Mouse (Mus musculus) urinary bladder, postnatal 14 days (tissue): ENCODE data around the gene Igfbp3.
"Not testable (repeated sequence)": the region's sequence is repeated elsewhere in the genome, so short reads cannot be mapped to it uniquely, and the experiment has no call there.

Experiments used
- DNase-seq: peaks from one replicate; pipeline ENCODE4 v3.0.0; 2021; ENCODE audit warnings: low spot score

Igfbp3 gene

GRCm38 (mm10) chr11:7213501-7214341, at the start of gene Igfbp3:
Gene Igfbp3, minus strand, starts transcription at chr11:7213923.
- peak; percentile 54 for DNase-seq

- no peak for DNase-seq
Measured at GRCm38 (mm10) chr11:7250870-7251269, 37.1 kb upstream of the Igfbp3 start.

GRCm38 (mm10) chr11:7250415-7250814, 36.7 kb upstream of the Igfbp3 start:
- no peak for DNase-seq

GRCm38 (mm10) chr11:7244782-7245181, 31.1 kb upstream of the Igfbp3 start:
- DNase-seq, result no peak

DNA sequence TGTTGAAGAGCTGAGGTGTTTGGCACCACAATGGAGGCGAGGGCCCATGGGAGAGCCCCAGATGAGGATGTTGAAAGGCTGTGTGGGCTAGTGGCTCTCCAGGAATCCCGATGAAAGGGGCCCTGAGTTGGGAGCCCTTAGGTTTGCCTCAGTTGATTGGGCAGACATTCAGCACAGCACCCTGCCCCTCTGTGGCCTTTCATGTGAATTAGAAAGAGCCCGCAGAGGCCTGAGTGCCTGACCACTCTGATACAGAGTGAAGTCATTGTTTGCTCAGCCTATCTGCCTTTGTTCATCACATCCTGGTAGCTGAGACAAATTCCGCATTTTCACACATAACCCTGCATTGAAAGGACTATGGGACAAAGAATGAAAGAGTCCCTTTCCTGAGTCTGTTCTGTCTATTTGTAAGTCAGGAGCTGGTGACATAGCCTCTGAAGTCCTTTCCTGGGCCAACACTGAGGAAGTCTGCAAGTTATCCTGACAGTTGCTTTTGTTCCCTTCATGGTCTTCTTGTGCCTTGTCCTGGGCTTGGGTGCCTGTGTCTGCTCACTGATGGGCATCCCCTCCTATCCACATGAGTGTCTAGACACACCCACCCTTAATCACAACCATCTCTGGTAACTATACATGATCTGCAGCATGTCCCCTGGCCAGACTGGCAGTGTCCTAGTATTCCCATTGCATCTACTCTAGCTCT, 25.5 kb upstream of the Igfbp3 start:
- DNase-seq, result no peak

GRCm38 (mm10) chr11:7238546-7238945, 24.8 kb upstream of the Igfbp3 start:
- no peak for DNase-seq

- DNase-seq, result peak; percentile 52
Measured at GRCm38 (mm10) chr11:7237712-7238111, 24.0 kb upstream of the Igfbp3 start.

DNA sequence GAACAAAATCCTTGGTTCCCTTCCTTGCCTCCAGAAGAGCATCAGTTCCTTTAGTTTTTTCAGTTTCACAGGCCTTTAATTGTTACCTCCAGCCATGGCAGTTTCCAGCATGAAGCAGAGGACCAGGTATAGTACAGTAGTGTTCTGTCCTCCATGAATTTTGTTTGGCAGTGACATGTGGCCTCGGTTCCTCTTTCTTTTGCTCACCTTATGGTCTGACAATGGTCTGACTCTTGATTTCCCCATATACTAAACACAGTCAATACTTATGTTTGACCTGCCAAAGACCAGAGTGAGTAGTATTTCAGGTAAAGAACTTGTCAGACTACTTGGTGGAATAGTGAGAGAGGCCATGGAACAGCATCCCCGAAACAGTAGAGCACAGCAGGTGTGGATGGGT, 23.0 kb upstream of the Igfbp3 start:
- no peak for DNase-seq

DNA sequence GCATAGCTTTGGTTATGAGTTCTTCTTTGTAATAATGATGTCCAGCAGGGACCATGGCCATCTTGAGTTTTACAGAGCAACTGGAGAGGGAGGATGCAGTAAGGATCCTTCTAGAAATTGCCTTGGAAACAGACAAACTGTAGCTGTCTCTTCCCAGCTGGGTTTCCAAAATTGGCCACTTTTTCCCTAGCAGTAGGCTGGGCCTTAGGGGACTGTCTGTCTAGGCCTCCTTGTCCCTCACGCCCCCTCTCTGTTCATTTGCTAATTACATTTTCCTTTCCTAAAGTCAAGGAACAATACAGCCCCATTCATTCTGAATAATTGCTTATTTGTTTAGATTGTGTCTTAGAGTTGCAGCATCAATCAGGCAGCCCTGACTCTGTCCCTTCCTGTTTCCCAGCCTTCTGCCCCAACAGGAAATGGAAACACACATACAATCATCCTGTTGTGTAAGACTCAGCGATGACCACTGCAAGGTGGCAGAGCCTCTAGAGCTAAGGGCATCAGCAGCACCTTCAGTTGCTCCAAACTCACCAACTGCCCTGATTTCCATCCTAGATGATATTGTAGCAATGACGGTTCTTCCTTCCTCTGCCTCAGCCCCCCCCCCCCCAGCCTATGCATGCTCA, 21.4 kb upstream of the Igfbp3 start:
- no peak for DNase-seq

DNA sequence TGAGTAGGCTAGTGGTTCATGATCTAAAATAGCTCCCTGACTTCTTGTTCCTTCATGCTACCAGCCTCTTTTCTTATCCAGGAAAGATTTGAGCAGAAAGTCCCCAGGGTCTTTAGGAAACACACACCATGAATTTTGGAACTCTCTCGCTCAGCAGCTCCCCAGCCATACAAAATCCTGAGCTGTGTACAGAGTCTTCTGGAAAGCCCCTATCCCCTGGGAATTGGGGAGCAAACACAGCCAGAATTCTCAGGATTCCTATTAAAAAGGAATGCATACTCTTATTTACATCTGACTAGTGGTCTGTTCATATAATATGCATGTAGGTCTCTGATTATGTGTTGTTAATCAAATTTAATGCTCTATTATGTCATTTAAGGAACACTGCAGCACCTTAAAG, 20.7 kb upstream of the Igfbp3 start:
- no peak for DNase-seq

DNA sequence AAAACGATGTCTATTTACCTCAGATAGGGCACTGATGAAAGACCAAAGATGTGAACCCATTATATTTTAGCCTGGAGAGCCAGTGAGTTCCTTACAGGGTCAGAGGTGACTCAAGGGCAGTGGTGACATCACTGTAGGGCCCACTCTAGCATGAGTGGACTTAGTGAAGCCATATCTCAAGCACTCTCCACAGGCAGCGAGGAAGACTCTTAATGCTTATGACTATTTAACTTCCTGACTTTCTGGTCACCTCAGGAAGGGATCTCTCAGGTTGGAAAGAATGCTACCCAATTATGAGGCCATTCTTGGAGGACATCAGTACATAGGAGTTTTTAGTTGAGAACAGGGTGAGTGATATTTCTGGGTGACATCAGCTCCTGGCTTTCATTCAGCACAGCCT, 19.6 kb upstream of the Igfbp3 start:
- no peak for DNase-seq

GRCm38 (mm10) chr11:7231958-7232357, 18.2 kb upstream of the Igfbp3 start:
- no peak for DNase-seq

GRCm38 (mm10) chr11:7230000-7230399, 16.3 kb upstream of the Igfbp3 start:
- no peak for DNase-seq

DNA sequence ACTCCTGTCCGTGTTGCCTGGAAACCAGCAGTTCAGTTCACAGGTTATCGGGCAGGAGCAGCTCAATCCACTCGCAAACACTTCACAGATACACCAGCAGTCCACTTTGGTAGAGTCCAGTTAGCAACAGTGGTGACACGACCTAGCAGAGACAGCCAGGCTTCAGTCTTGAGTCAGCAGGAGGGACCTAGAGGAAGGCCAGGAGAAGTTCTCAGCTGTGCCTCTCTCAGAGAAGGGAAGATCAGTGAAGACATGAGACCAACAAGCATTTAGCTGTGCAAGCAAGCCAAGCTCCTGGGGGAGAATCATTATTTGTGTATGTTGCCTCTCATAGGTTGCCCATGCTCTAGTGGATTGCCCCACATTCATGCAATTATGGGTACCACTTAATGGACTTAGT, 14.4 kb upstream of the Igfbp3 start:
- no peak for DNase-seq

GRCm38 (mm10) chr11:7226810-7227550, 13.3 kb upstream of the Igfbp3 start:
- no peak for DNase-seq

DNA sequence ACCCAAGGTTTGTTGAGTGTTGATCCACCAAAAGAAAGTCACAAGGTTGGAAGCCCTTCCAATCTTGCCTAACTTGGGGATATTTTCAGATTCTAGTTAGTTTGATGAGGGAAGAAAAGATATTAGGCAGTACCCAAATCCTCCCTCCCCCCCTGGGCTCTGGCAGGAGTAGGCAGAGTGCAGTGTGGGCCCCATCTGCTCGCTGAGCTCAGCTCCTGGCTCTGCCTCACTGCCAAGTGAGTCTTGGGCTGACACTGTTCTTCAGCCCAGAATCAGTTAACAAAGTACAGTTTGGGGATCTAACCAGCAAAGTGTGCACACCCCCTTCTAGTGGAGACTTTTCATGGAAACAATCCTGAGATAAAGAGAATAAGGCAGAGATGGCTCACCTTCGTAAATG, 12.5 kb upstream of the Igfbp3 start:
- no peak for DNase-seq

DNA sequence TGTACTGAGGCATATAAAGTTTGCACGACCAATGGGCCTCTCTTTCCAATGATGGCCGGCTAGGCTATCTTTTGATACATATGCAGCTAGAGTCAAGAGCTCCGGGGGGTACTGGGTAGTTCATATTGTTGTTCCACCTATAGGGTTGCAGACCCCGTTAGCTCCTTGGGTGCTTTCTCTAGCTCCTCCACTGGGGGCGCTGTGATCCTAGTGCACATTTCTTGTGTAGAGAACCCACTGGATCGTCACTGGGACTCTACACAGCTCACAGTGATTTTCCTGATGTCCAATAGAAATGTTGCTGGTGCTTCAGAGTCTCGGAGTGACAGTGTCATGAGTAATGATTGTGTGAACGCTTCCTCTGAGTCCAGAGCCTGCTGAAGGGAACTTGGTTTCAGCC, 8.1 kb upstream of the Igfbp3 start:
- DNase-seq, result not testable (repeated sequence)

DNA sequence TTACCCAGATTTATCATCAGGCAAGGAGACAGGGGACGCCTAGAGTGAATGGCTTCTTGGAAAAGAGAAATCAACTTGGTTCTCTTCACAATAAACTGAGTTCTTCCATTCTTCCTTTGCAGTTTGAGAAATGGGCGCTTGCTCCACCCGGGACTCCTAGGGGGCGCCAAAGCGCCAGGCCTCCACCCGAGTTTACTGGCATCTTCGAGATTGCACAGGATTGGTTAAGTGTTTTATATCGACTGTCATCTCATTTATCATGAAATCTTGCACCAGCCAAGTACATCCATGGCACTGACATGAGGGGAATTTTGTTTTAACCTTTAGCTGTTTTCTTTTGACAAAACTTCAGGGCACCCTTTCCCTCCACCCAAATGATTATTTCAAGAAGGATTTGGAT, 2.0 kb upstream of the Igfbp3 start:
- peak; percentile 76 for DNase-seq

- DNase-seq, result peak; percentile 60
Measured at GRCm38 (mm10) chr11:7214761-7215160, 1.0 kb upstream of the Igfbp3 start.

DNA sequence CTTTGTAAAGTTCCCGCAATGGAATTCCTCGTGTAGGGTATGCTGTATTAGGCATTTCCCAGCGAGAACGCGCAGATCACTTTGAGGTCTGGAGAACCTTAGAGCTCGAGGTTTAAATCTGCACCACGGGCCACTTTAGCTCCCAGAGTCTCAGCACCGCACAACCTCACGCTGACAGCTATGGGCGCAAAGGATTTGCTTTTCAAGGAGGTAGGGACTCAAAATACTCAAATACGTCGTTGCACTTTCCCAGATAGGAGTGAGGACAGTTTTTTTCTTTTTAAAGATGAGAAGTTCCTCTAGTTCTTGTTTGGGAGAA, 578 bp upstream of the Igfbp3 start:
- no peak for DNase-seq

DNA sequence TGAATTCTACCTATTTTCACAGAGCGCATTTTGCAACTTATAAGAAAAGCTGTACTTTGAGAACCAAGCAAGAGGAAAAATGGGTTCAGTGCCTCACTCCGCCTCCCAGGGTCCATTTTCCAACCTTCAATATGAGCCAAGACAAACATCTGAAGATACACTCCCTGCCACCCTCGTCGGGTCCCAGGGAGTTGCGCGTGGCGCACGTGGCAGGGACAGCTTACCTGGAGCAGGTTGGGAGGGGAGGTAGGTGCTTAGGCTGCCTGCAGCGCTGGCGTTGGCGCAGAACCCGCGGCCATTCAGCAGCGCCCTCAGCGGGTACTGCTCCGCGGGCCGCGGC, 592 bp downstream of the Igfbp3 start:
- DNase-seq, result no peak

- DNase-seq, result no peak
Measured at GRCm38 (mm10) chr11:7212126-7212798, 1.5 kb downstream of the Igfbp3 start.
